8 mouse cellular contexts compared by ENCODE assay signal in the genomic region with DNA sequence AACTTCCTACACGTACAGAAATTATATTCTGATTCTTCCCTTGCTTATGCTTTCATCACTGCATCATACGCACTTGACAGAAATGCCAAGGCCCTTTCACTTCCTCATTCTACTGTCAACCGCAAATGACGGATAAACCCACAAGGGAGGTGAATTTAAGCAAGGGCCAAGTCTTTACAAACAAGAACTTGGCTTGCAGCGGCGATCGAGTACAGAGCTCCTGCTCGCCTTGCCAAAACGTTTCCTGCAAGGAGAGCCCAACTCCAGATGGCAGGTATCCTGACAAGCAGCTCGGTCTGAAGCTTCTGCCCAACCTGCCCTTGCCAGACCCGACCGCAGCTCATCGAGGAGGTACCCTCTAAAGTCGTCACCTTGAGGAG. TPM values are rescaled to one million over a fixed set of nuclear protein-coding genes. Genes with fewer than 3 reads are reported as not detected.
A peak's percentile ranks its signal among the peaks of the same experiment; 100 is the strongest.
DNase-seq lines count a peak whose midpoint lies in the region; ATAC-seq lines count a peak whose summit lies in the region.

No protein-coding gene starts in this region.

- no peaks in the 10 kb centered on the region for H3K27me3 ChIP-seq in forebrain, embryonic 15.5 days
- H3K27me3 ChIP-seq in liver, embryonic 12.5 days (replicated peaks): no peaks in the 10 kb centered on the region
- H3K27me3 ChIP-seq in neural tube, embryonic 14.5 days (ENCODE audit: control insufficient read depth, insufficient read depth, low read length): no peaks in the 10 kb centered on the region

- H3K4me2 ChIP-seq in forebrain, embryonic 15.5 days (replicated peaks): peak overlapping the region; percentile 57
- peak overlapping the region; percentile 76 for H3K4me2 ChIP-seq in liver, embryonic 12.5 days
- H3K4me2 ChIP-seq in neural tube, embryonic 14.5 days (ENCODE audit: low read depth, low read length): peak overlapping the region; percentile 51

- peaks cover 37% of the 10 kb centered on the region for H3K4me1 ChIP-seq in forebrain, embryonic 15.5 days
- peaks cover 56% of the 10 kb centered on the region for H3K4me1 ChIP-seq in liver, embryonic 12.5 days
- peaks cover 23% of the 10 kb centered on the region for H3K4me1 ChIP-seq in neural tube, embryonic 14.5 days (ENCODE audit: control insufficient read depth, insufficient read depth, low read length)

- ATAC-seq in forebrain, embryonic 15.5 days (replicated peaks): no peak
- ATAC-seq in liver, embryonic 12.5 days: no peak
- no peak for ATAC-seq in neural tube, embryonic 14.5 days (ENCODE audit: low read depth)

- DNase-seq in heart, adult 8-10 months (ENCODE audit: low spot score): peak; percentile 71
- no peak for DNase-seq in heart, postnatal 10 days
- peak; percentile 81 for DNase-seq in Muller cell, postnatal 12 days (ENCODE audit: inconsistent ontology term)
- no peak for DNase-seq in cerebellum, adult 9-11 months
- no peak for DNase-seq in gastrocnemius, postnatal 25 days

- H3K27ac ChIP-seq in forebrain, embryonic 15.5 days (replicated peaks): peak overlapping the region; percentile 100
- peak overlapping the region; percentile 96 for H3K27ac ChIP-seq in liver, embryonic 12.5 days
- peak overlapping the region; percentile 99 for H3K27ac ChIP-seq in neural tube, embryonic 14.5 days (ENCODE audit: low read depth, low read length)

- H3K4me3 ChIP-seq in forebrain, embryonic 15.5 days: peak overlapping the region; percentile 82
- peak overlapping the region; percentile 80 for H3K4me3 ChIP-seq in liver, embryonic 12.5 days
- peak overlapping the region; percentile 76 for H3K4me3 ChIP-seq in neural tube, embryonic 14.5 days (ENCODE audit: low read depth, low read length)

- H3K9me3 ChIP-seq in forebrain, embryonic 15.5 days: no peaks in the 10 kb centered on the region
- H3K9me3 ChIP-seq in liver, embryonic 12.5 days (replicated peaks): no peaks in the 10 kb centered on the region
- H3K9me3 ChIP-seq in neural tube, embryonic 14.5 days (ENCODE audit: control insufficient read depth, low read length): no peaks in the 10 kb centered on the region

- intact Hi-C loops in heart, postnatal 10 days (cut with DNase I): loop anchor here (2.0 to 5.0 kb wide), 2 partner anchors 81 to 155 kb away; a partner anchor contains a TSS

- peaks cover 3% of the 10 kb centered on the region for H3K36me3 ChIP-seq in forebrain, embryonic 15.5 days
- peaks cover 23% of the 10 kb centered on the region for H3K36me3 ChIP-seq in liver, embryonic 12.5 days
- 0 out of 2 replicates have a peak, but pooled peaks cover 2% of the 10 kb centered on the region for H3K36me3 ChIP-seq in neural tube, embryonic 14.5 days (ENCODE audit: control insufficient read depth, insufficient read depth, low read length)

- peak overlapping the region; percentile 79 for H3K9ac ChIP-seq in forebrain, embryonic 15.5 days (replicated peaks)
- H3K9ac ChIP-seq in liver, embryonic 12.5 days: peak overlapping the region; percentile 87
- peak overlapping the region; percentile 75 for H3K9ac ChIP-seq in neural tube, embryonic 14.5 days (replicated peaks; ENCODE audit: low read depth, low read length)

- WGBS in forebrain, embryonic 15.5 days: 1% methylated on average over 14 of the region's 14 CpGs
- under 1% methylated on average over 14 of the region's 14 CpGs for WGBS in liver, embryonic 12.5 days (ENCODE audit: insufficient replicate concordance)
- under 1% methylated on average over 14 of the region's 14 CpGs for WGBS in neural tube, embryonic 14.5 days

RNA-seq across cellular contexts. Expression of a gene that starts 0.6 kb away (rescaled TPM):
- total RNA-seq in heart, adult 8-10 months (2022): 10 to 100 TPM; 30.1 to 35.5 (median 32.2) TPM
- 10 to 100 TPM; 38.3 to 42.3 TPM for total RNA-seq in heart, postnatal 10 days (2021)
- polyA plus RNA-seq in forebrain, embryonic 15.5 days (2015; fragmentation: Nextera tagmentation; extraction: Ambion mirVana): 70.6 and 74.0 TPM in 2 replicates
- 44.0 and 45.8 TPM in 2 replicates for polyA plus RNA-seq in liver, embryonic 12.5 days (2016; fragmentation: Nextera tagmentation; extraction: Ambion mirVana)
- 74.5 and 78.0 TPM in 2 replicates for polyA plus RNA-seq in neural tube, embryonic 14.5 days (2014; fragmentation: Nextera tagmentation; extraction: Ambion mirVana)
- total RNA-seq in gastrocnemius, postnatal 25 days (2021): 10 to 100 TPM; 23.2 to 26.9 TPM

RNA-seq across cellular contexts. Expression of a gene that starts 25.0 kb away (rescaled TPM):
- total RNA-seq in heart, adult 8-10 months (2022): not detected
- total RNA-seq in heart, postnatal 10 days (2021): not detected
- not detected in 2 replicates for polyA plus RNA-seq in forebrain, embryonic 15.5 days (2015; fragmentation: Nextera tagmentation; extraction: Ambion mirVana)
- polyA plus RNA-seq in liver, embryonic 12.5 days (2016; fragmentation: Nextera tagmentation; extraction: Ambion mirVana): not detected in 2 replicates
- polyA plus RNA-seq in neural tube, embryonic 14.5 days (2014; fragmentation: Nextera tagmentation; extraction: Ambion mirVana): 0.37 and 0.56 TPM in 2 replicates
- not detected for total RNA-seq in gastrocnemius, postnatal 25 days (2021)

Comparison
In these comparisons a context has a peak if more than half of its experiments do, and no peak if none do; other contexts are left out.
1. DNase-seq: peak in heart, adult 8-10 months (single experiment) and Muller cell, postnatal 12 days (single experiment); none in heart, postnatal 10 days (0 of 2), cerebellum, adult 9-11 months (single experiment) and gastrocnemius, postnatal 25 days (single experiment).
2. Peak in every context shown above with its lines, with median percentiles within 50 percentile points of each other: H3K27ac ChIP-seq, H3K4me2 ChIP-seq, H3K4me3 ChIP-seq and H3K9ac ChIP-seq.